ENCODE assay signal across 10 mouse cellular contexts in the genomic region with DNA sequence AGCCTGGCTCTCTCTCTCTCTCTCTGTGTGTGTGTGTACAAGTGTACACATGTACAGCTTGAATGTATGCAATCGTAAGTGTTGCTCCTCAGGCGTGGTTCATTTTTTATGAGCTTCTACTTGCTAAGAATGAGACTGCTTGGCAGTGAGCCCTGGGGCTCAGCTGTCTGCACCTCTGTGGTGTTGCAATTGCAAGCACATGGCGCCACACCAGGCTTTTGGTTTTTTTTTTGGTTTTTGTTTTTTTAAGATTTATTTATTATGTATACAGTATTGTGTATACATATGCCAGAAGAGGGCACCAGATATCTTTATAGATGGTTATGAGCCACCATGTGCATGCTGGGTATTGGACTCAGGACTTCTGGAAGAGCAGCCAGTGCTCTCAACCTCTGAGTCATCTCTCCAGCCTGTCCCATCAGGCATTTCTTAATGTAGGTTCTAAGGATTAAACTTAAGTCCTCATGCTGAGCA. TPM values are rescaled to one million over a fixed set of nuclear protein-coding genes. Genes with fewer than 3 reads are reported as not detected.
DNase-seq lines count a peak whose midpoint lies in the region; ATAC-seq lines count a peak whose summit lies in the region.
"Had no signal": no experiment of that assay in that cellular context is flagged by ENCODE, and none has a peak within 500 bp of the region (broad histone marks: within the 10 kb centered on the region; RNA-seq: fewer than 3 reads in every experiment).

No protein-coding gene starts in this region.

- peaks cover 3% of the 10 kb centered on the region; the same call in 1 of the 2 replicates for H3K4me1 ChIP-seq in limb, embryonic 12.5 days (replicated peaks)
- H3K4me1 ChIP-seq in limb, embryonic 10.5 days: no peaks in the 10 kb centered on the region
- H3K4me1 ChIP-seq in heart, embryonic 15.5 days (replicated peaks): peaks cover 12% of the 10 kb centered on the region
- H3K4me1 ChIP-seq: hindbrain, embryonic 15.5 days had no signal

- no peaks in the 10 kb centered on the region for H3K36me3 ChIP-seq in limb, embryonic 12.5 days
- H3K36me3 ChIP-seq in limb, embryonic 10.5 days: no peaks in the 10 kb centered on the region
- no peaks in the 10 kb centered on the region for H3K36me3 ChIP-seq in heart, embryonic 15.5 days
- H3K36me3 ChIP-seq: hindbrain, embryonic 15.5 days had no signal

- H3K27me3 ChIP-seq in limb, embryonic 12.5 days: no peaks in the 10 kb centered on the region
- no peaks in the 10 kb centered on the region for H3K27me3 ChIP-seq in limb, embryonic 10.5 days (ENCODE audit: low read depth, poor library complexity, severe bottlenecking)
- no peaks in the 10 kb centered on the region for H3K27me3 ChIP-seq in heart, embryonic 15.5 days
- H3K27me3 ChIP-seq: hindbrain, embryonic 15.5 days had no signal

- 0 out of 2 replicates have a peak overlapping the region, but pooled peaks have one; percentile 29 for H3K27ac ChIP-seq in limb, embryonic 12.5 days
- no peak overlapping the region for H3K27ac ChIP-seq in limb, embryonic 10.5 days
- peak overlapping the region; percentile 1 for H3K27ac ChIP-seq in heart, embryonic 15.5 days
- H3K27ac ChIP-seq: hindbrain, embryonic 15.5 days had no signal

- no peak overlapping the region for H3K4me2 ChIP-seq in limb, embryonic 12.5 days
- no peak overlapping the region for H3K4me2 ChIP-seq in heart, embryonic 15.5 days
- H3K4me2 ChIP-seq: hindbrain, embryonic 15.5 days had no signal

- H3K9ac ChIP-seq in limb, embryonic 12.5 days (replicated peaks): no peak overlapping the region
- 0 out of 2 replicates have a peak overlapping the region, but pooled peaks have one; percentile 14 for H3K9ac ChIP-seq in heart, embryonic 15.5 days
- H3K9ac ChIP-seq: hindbrain, embryonic 15.5 days had no signal

- no peak for ATAC-seq in limb, embryonic 12.5 days (ENCODE audit: insufficient number of reproducible peaks, insufficient read depth, low FRiP score, low TSS enrichment, low read depth)
- ATAC-seq in heart, embryonic 15.5 days (replicated peaks; ENCODE audit: insufficient number of reproducible peaks, insufficient read depth, low FRiP score, low read depth): peak; percentile 53; the same call in 1 of the 2 replicates
- peak; percentile 56; the same call in 1 of the 2 replicates for ATAC-seq in megakaryocyte-erythroid progenitor cell, adult 5-6 weeks (replicated peaks; ENCODE audit: low FRiP score, low TSS enrichment, poor library complexity, severe bottlenecking)
- no peak for ATAC-seq in monocyte, adult 5-6 weeks (replicated peaks; ENCODE audit: insufficient number of reproducible peaks, low FRiP score, low TSS enrichment, poor library complexity, severe bottlenecking)

- DNase-seq in limb, embryonic 10.5 days (ENCODE audit: low spot score): no peak
- DNase-seq in adrenal gland, postnatal 14 days: peak; percentile 57
- DNase-seq in spleen, postnatal 10 days (ENCODE audit: low spot score in 2 of 2): no peak
- no peak for DNase-seq in right cerebral cortex, adult 18-20 months

- H3K9me3 ChIP-seq in limb, embryonic 12.5 days: no peaks in the 10 kb centered on the region
- H3K9me3 ChIP-seq in limb, embryonic 10.5 days (replicated peaks): no peaks in the 10 kb centered on the region
- H3K9me3 ChIP-seq in heart, embryonic 15.5 days (replicated peaks): no peaks in the 10 kb centered on the region
- H3K9me3 ChIP-seq: hindbrain, embryonic 15.5 days had no signal

- WGBS in limb, embryonic 12.5 days: 55% methylated on average over 3 of the region's 3 CpGs
- 93% methylated on average over 3 of the region's 3 CpGs for WGBS in limb, embryonic 10.5 days
- 40% methylated on average over 3 of the region's 3 CpGs for WGBS in heart, embryonic 15.5 days

- H3K4me3 ChIP-seq in limb, embryonic 12.5 days (replicated peaks): no peak overlapping the region
- H3K4me3 ChIP-seq in limb, embryonic 10.5 days: no peak overlapping the region
- H3K4me3 ChIP-seq in heart, embryonic 15.5 days: no peak overlapping the region
- H3K4me3 ChIP-seq: hindbrain, embryonic 15.5 days had no signal

RNA-seq across cellular contexts. Expression of a gene that starts 5.7 kb away (rescaled TPM):
- 1.4 TPM in 2 replicates for polyA plus RNA-seq in limb, embryonic 12.5 days (2016; fragmentation: Nextera tagmentation; extraction: Ambion mirVana)
- polyA plus RNA-seq in limb, embryonic 10.5 days (2016; fragmentation: Nextera tagmentation; extraction: Ambion mirVana): 0.30 and 0.73 TPM in 2 replicates
- total RNA-seq in adrenal gland, postnatal 14 days (2021): 9.8 and 35.2 TPM in 2 replicates
- polyA plus RNA-seq in heart, embryonic 15.5 days (2015; fragmentation: Nextera tagmentation; extraction: Ambion mirVana): 4.1 and 5.5 TPM in 2 replicates
- 1.7 and 3.3 TPM in 2 replicates for total RNA-seq in megakaryocyte-erythroid progenitor cell, adult 5-6 weeks (2014; fragmentation: Nextera tagmentation)
- 1.5 and 2.0 TPM in 2 replicates for total RNA-seq in megakaryocyte-erythroid progenitor cell, adult 5-6 weeks (2017)
- total RNA-seq in monocyte, adult 5-6 weeks (2017): 4.5 to 10.1 TPM (median 9.1 TPM) in 3 replicates

RNA-seq across cellular contexts. Expression of a gene that starts 23.7 kb away (rescaled TPM):
- polyA plus RNA-seq in limb, embryonic 12.5 days (2016; fragmentation: Nextera tagmentation; extraction: Ambion mirVana): 6.2 and 7.1 TPM in 2 replicates
- polyA plus RNA-seq in limb, embryonic 10.5 days (2016; fragmentation: Nextera tagmentation; extraction: Ambion mirVana): 4.3 and 5.8 TPM in 2 replicates
- 6.4 and 7.8 TPM in 2 replicates for total RNA-seq in adrenal gland, postnatal 14 days (2021)
- 14.0 and 15.5 TPM in 2 replicates for polyA plus RNA-seq in heart, embryonic 15.5 days (2015; fragmentation: Nextera tagmentation; extraction: Ambion mirVana)
- total RNA-seq in megakaryocyte-erythroid progenitor cell, adult 5-6 weeks (2014; fragmentation: Nextera tagmentation): 3.2 and 5.4 TPM in 2 replicates
- total RNA-seq in megakaryocyte-erythroid progenitor cell, adult 5-6 weeks (2017): 1.6 and 1.9 TPM in 2 replicates
- total RNA-seq in monocyte, adult 5-6 weeks (2017): 16.1 to 29.4 TPM (median 19.3 TPM) in 3 replicates

RNA-seq across cellular contexts. Expression of a gene that starts 24.3 kb away (rescaled TPM):
- 21.3 and 22.0 TPM in 2 replicates for polyA plus RNA-seq in limb, embryonic 12.5 days (2016; fragmentation: Nextera tagmentation; extraction: Ambion mirVana)
- polyA plus RNA-seq in limb, embryonic 10.5 days (2016; fragmentation: Nextera tagmentation; extraction: Ambion mirVana): 20.1 and 20.8 TPM in 2 replicates
- 12.0 and 13.3 TPM in 2 replicates for total RNA-seq in adrenal gland, postnatal 14 days (2021)
- polyA plus RNA-seq in heart, embryonic 15.5 days (2015; fragmentation: Nextera tagmentation; extraction: Ambion mirVana): 12.8 and 13.6 TPM in 2 replicates
- total RNA-seq in megakaryocyte-erythroid progenitor cell, adult 5-6 weeks (2014; fragmentation: Nextera tagmentation): 36.2 and 36.8 TPM in 2 replicates
- total RNA-seq in megakaryocyte-erythroid progenitor cell, adult 5-6 weeks (2017): 67.7 and 68.8 TPM in 2 replicates
- 26.7 to 48.7 TPM (median 41.0 TPM) in 3 replicates for total RNA-seq in monocyte, adult 5-6 weeks (2017)

RNA-seq across cellular contexts. Expression of a gene that starts 40.2 kb away (rescaled TPM):
- not detected in 2 replicates for polyA plus RNA-seq in limb, embryonic 12.5 days (2016; fragmentation: Nextera tagmentation; extraction: Ambion mirVana)
- polyA plus RNA-seq in limb, embryonic 10.5 days (2016; fragmentation: Nextera tagmentation; extraction: Ambion mirVana): not detected in 2 replicates
- not detected in 2 replicates for total RNA-seq in adrenal gland, postnatal 14 days (2021)
- polyA plus RNA-seq in heart, embryonic 15.5 days (2015; fragmentation: Nextera tagmentation; extraction: Ambion mirVana): not detected in 2 replicates
- not detected in 2 replicates for total RNA-seq in megakaryocyte-erythroid progenitor cell, adult 5-6 weeks (2014; fragmentation: Nextera tagmentation)
- total RNA-seq in megakaryocyte-erythroid progenitor cell, adult 5-6 weeks (2017): not detected in 2 replicates
- not detected in 3 replicates for total RNA-seq in monocyte, adult 5-6 weeks (2017)
- polyA plus RNA-seq: hindbrain, embryonic 15.5 days; neural tube, embryonic 11.5 days had no signal

Comparison
In these comparisons a context has a peak if more than half of its experiments do, and no peak if none do; other contexts are left out.
1. ATAC-seq: peak in heart, embryonic 15.5 days (single experiment) and megakaryocyte-erythroid progenitor cell, adult 5-6 weeks (single experiment); none in limb, embryonic 12.5 days (single experiment) and monocyte, adult 5-6 weeks (single experiment).